Mouse (Mus musculus) limb, embryonic 14.5 days (tissue): ENCODE measurements around the gene Rhobtb1. TPM values are rescaled to one million over a fixed set of nuclear protein-coding genes. Genes with fewer than 3 reads are reported as not detected.

Experiments
- ATAC-seq: fragments of 200-750 bp; cut with Nextera tagmentation; 2 replicates; pipeline ENCODE4 v1.8.0; 2017; ENCODE audit warnings: low read depth, moderate number of reproducible peaks, moderate TSS enrichment; ENCODE audit not compliant: low FRiP score
- DNase-seq: peaks from one replicate; pipeline ENCODE4 v3.0.0-alpha.2; 2015; ENCODE audit warnings: low spot score
- H3K27ac ChIP-seq: fragments of 300-500 bp; sonication (generic); replicated peaks from 2 replicates; pipeline ENCODE4 v1.5.1; 2014; ENCODE audit warnings: low read depth, mild to moderate bottlenecking, low read length, moderate library complexity, mixed read lengths
- H3K27me3 ChIP-seq: fragments of 300-500 bp; sonication (generic); 2 replicates; pipeline ENCODE4 v1.6.1; 2014; ENCODE audit warnings: low read length, mixed read lengths; ENCODE audit not compliant: control insufficient read depth, insufficient read depth
- H3K36me3 ChIP-seq: fragments of 300-500 bp; sonication (generic); 2 replicates; pipeline ENCODE4 v1.6.1; 2014; ENCODE audit warnings: mild to moderate bottlenecking, low read length, moderate library complexity, mixed read lengths; ENCODE audit not compliant: control insufficient read depth, insufficient read depth
- H3K4me1 ChIP-seq: fragments of 300-500 bp; sonication (generic); 2 replicates; pipeline ENCODE4 v1.6.1; 2014; ENCODE audit warnings: antibody characterized with exemption, low read length, mixed read lengths; ENCODE audit not compliant: control insufficient read depth, insufficient read depth
- H3K4me2 ChIP-seq: fragments of 300-500 bp; sonication (generic); replicated peaks from 2 replicates; pipeline ENCODE4 v1.6.1; 2014; ENCODE audit warnings: low read depth, mild to moderate bottlenecking, low read length, moderate library complexity; ENCODE audit not compliant: severe bottlenecking
- H3K4me3 ChIP-seq: fragments of 300-500 bp; sonication (generic); replicated peaks from 2 replicates; pipeline ENCODE4 v1.5.1; 2014; ENCODE audit warnings: low read length
- H3K9ac ChIP-seq: fragments of 300-500 bp; sonication (generic); 2 replicates; pipeline ENCODE4 v1.6.1; 2014; ENCODE audit warnings: mild to moderate bottlenecking, low read depth, low read length, moderate library complexity; ENCODE audit not compliant: severe bottlenecking
- H3K9me3 ChIP-seq: fragments of 300-500 bp; sonication (generic); 2 replicates; pipeline ENCODE4 v1.6.1; 2016; ENCODE audit warnings: low read length; ENCODE audit not compliant: control insufficient read depth
- POLR2A ChIP-seq: fragments of 200-500 bp; IDR thresholded peaks from 2 replicates; pipeline ENCODE4 v1.8.0; 2012; ENCODE audit warnings: inconsistent platforms, mild to moderate bottlenecking, moderate library complexity, borderline replicate concordance; ENCODE audit not compliant: insufficient read depth, insufficient read length; ENCODE audit errors: extremely low read depth
- WGBS: fragments of 180-500 bp; shearing (Covaris S2); extraction: QIAGEN DNeasy Blood & Tissue Kit; methylation state at CpG from one replicate; pipeline ENCODE4 v1.1.7; 2014; 5-methylcytosine and 5-hydroxymethylcytosine counted together
- polyA plus RNA-seq, 2 experiments: library from polyadenylated mRNA; depleted of rRNA in 1 of 2; stranded (reverse) in 1 of 2; unstranded in 1 of 2; fragments of >200 nt; fragmentation: Nextera tagmentation in 1 of 2; extraction: Ambion mirVana in 1 of 2; gene quantifications; 2 replicates each; pipeline versions ENCODE4 v1.2.1 to v1.2.3; 2012 to 2014

The Rhobtb1 gene
- polyA plus RNA-seq, 2 experiments: 17.5 to 35.0 TPM

GRCm38 (mm10) chr10:69204677-69205400 lies 53.6 kb downstream of the Rhobtb1 start:
- no peak overlapping the region for H3K27ac ChIP-seq
- WGBS: 40% methylated on average over 8 of the region's 8 CpGs
- no peak overlapping the region for H3K4me3 ChIP-seq
- DNase-seq (no peak), ATAC-seq (no peak)
- no peaks in the 10 kb centered on the region for H3K27me3 ChIP-seq
- H3K4me1 ChIP-seq: no peaks in the 10 kb centered on the region
- no peak for TF ChIP-seq POLR2A
- peaks cover 7% of the 10 kb centered on the region; the same call in 1 of the 2 replicates for H3K9me3 ChIP-seq
- H3K4me2 ChIP-seq: no peak overlapping the region
- H3K9ac ChIP-seq: no peak overlapping the region
- no peaks in the 10 kb centered on the region for H3K36me3 ChIP-seq

GRCm38 (mm10) chr10:69206081-69206480 lies 54.8 kb downstream of the Rhobtb1 start:
- Histone ChIP-seq H3K36me3 (peaks cover 4% of the 10 kb centered on the region; the same call in 1 of the 2 replicates), H3K9ac (no peak overlapping the region), H3K27me3 (no peaks in the 10 kb centered on the region), H3K27ac (no peak overlapping the region), H3K4me2 (no peak overlapping the region), H3K4me3 (no peak overlapping the region), H3K4me1 (no peaks in the 10 kb centered on the region), H3K9me3 (peaks cover 7% of the 10 kb centered on the region; the same call in 1 of the 2 replicates)
- WGBS: 85% methylated on average over 6 of the region's 6 CpGs
- no peak for DNase-seq
- no peak for ATAC-seq
- TF ChIP-seq POLR2A: no peak

GRCm38 (mm10) chr10:69207481-69207880 lies 56.2 kb downstream of the Rhobtb1 start:
- Histone ChIP-seq H3K4me2 (no peak overlapping the region), H3K9ac (no peak overlapping the region), H3K4me3 (no peak overlapping the region), H3K27me3 (no peaks in the 10 kb centered on the region), H3K4me1 (peaks cover 7% of the 10 kb centered on the region; the same call in 1 of the 2 replicates), H3K27ac (no peak overlapping the region), H3K36me3 (peaks cover 4% of the 10 kb centered on the region; the same call in 1 of the 2 replicates), H3K9me3 (peaks cover 7% of the 10 kb centered on the region; the same call in 1 of the 2 replicates)
- 77% methylated on average over 7 of the region's 7 CpGs for WGBS
- ATAC-seq (no peak), DNase-seq (no peak)
- TF ChIP-seq POLR2A: no peak

GRCm38 (mm10) chr10:69207981-69208630 lies 56.9 kb downstream of the Rhobtb1 start:
- H3K4me2 ChIP-seq: no peak overlapping the region
- peaks cover 4% of the 10 kb centered on the region; the same call in 1 of the 2 replicates for H3K36me3 ChIP-seq
- peaks cover 7% of the 10 kb centered on the region; the same call in 1 of the 2 replicates for H3K4me1 ChIP-seq
- H3K27me3 ChIP-seq: no peaks in the 10 kb centered on the region
- H3K9ac ChIP-seq: no peak overlapping the region
- DNase-seq (peak; percentile 77), ATAC-seq (peak; percentile 72)
- H3K4me3 ChIP-seq: no peak overlapping the region
- no peak overlapping the region for H3K27ac ChIP-seq
- WGBS: 63% methylated on average over 15 of the region's 15 CpGs
- H3K9me3 ChIP-seq: peaks cover 7% of the 10 kb centered on the region; the same call in 1 of the 2 replicates
- no peak for TF ChIP-seq POLR2A

- Histone ChIP-seq H3K9me3 (peaks cover 7% of the 10 kb centered on the region; the same call in 1 of the 2 replicates), H3K4me1 (peaks cover 7% of the 10 kb centered on the region; the same call in 1 of the 2 replicates), H3K27me3 (no peaks in the 10 kb centered on the region), H3K4me2 (no peak overlapping the region), H3K27ac (no peak overlapping the region), H3K9ac (no peak overlapping the region), H3K36me3 (peaks cover 4% of the 10 kb centered on the region; the same call in 1 of the 2 replicates), H3K4me3 (no peak overlapping the region)
- WGBS: 90% methylated on average over 3 of the region's 3 CpGs
- DNase-seq (no peak), ATAC-seq (no peak)
- no peak for TF ChIP-seq POLR2A
These were observed 57.5 kb downstream of the Rhobtb1 start for GRCm38 (mm10) chr10:69208705-69209104.
